ENCODE assay signal across 26 mouse cellular contexts in the genomic region with DNA sequence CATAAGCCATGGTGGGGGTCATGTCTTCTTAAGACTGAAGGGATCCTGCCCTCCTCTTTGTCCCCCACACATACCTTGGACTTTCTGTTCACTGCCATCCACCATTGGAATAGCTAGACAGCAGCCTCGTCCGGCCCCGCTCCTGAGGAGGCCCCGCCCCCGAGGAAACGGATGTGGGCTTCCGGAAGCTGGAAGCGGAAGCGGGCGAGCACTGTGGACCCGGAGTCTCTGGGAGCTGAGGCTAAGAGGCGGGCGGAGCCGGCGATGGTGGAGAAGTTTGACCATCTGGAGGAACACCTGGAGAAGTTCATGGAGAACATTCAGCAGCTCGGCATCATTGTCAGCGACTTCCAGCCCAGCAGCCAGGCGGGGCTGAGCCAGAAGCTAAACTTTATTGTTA. TPM values are rescaled to one million over a fixed set of nuclear protein-coding genes. Genes with fewer than 3 reads are reported as not detected.
A peak's percentile ranks its signal among the peaks of the same experiment; 100 is the strongest.
DNase-seq lines count a peak whose midpoint lies in the region; ATAC-seq and TF ChIP-seq lines count a peak whose summit lies in the region.
"Had no signal": no experiment of that assay in that cellular context is flagged by ENCODE, and none has a peak within 500 bp of the region (broad histone marks: within the 10 kb centered on the region; RNA-seq: fewer than 3 reads in every experiment).

No protein-coding gene starts in this region.

- H3K9ac ChIP-seq in kidney, embryonic 15.5 days: no peak overlapping the region
- H3K9ac ChIP-seq in lung, embryonic 16.5 days (ENCODE audit: low read length): no peak overlapping the region
- H3K9ac ChIP-seq: embryonic facial prominence, embryonic 15.5 days; heart, embryonic 13.5 days; hindbrain, embryonic 15.5 days had no signal

- H3K4me2 ChIP-seq in kidney, embryonic 15.5 days: 0 out of 2 replicates have a peak overlapping the region, but pooled peaks have one; percentile 9
- H3K4me2 ChIP-seq in lung, embryonic 16.5 days (ENCODE audit: low read depth, low read length): no peak overlapping the region
- H3K4me2 ChIP-seq: embryonic facial prominence, embryonic 15.5 days; heart, embryonic 13.5 days; hindbrain, embryonic 15.5 days had no signal

- no peak for DNase-seq in kidney, adult 9 months
- no peak for DNase-seq in lung, adult 18-20 months
- peak; percentile 53 for DNase-seq in ZHBTc4 (ENCODE audit: low read depth, low spot score)
- no peak for DNase-seq in ovary, postnatal 36 days (ENCODE audit: low spot score)
- no peak for DNase-seq in layer of hippocampus, adult 2 months (ENCODE audit: low spot score in 2 of 2)
- DNase-seq: adrenal gland, adult 2 months; adrenal gland, postnatal 25 days; cerebellum, adult 11 months; cerebellum, adult 8-10 months; cerebellum, postnatal 14 days; embryo, embryonic 11 days; gastrocnemius, adult 2 months; gastrocnemius, postnatal 25 days; heart, adult 11 months; heart, postnatal 36 days had no signal

- H3K4me1 ChIP-seq in kidney, embryonic 15.5 days: peaks cover 8% of the 10 kb centered on the region; the same call in 1 of the 2 replicates
- H3K4me1 ChIP-seq in lung, embryonic 16.5 days (replicated peaks; ENCODE audit: control insufficient read depth, insufficient read depth, low read length): peaks cover 6% of the 10 kb centered on the region

- H3K9me3 ChIP-seq in kidney, embryonic 15.5 days (replicated peaks): no peaks in the 10 kb centered on the region
- no peaks in the 10 kb centered on the region for H3K9me3 ChIP-seq in lung, embryonic 16.5 days (ENCODE audit: control insufficient read depth, low read length)
- H3K9me3 ChIP-seq: embryonic facial prominence, embryonic 15.5 days; forebrain, embryonic 10.5 days; heart, embryonic 13.5 days; hindbrain, embryonic 15.5 days had no signal

- no peak overlapping the region for H3K4me3 ChIP-seq in kidney, embryonic 15.5 days (replicated peaks)
- no peak overlapping the region for H3K4me3 ChIP-seq in lung, embryonic 16.5 days (ENCODE audit: low read length)
- no peak overlapping the region for H3K4me3 ChIP-seq in layer of hippocampus, adult 2 months
- H3K4me3 ChIP-seq: embryonic facial prominence, embryonic 15.5 days; erythroblast, embryonic 14.5 days; forebrain, embryonic 10.5 days; gastrocnemius, adult 2 months; heart, embryonic 13.5 days; hindbrain, embryonic 15.5 days had no signal

- WGBS in kidney, embryonic 15.5 days: 77% methylated on average over 18 of the region's 18 CpGs
- 72% methylated on average over 18 of the region's 18 CpGs for WGBS in lung, embryonic 16.5 days

- TF ChIP-seq CTCF in layer of hippocampus, adult 2 months (conservative IDR thresholded peaks at IDR 0.05): no peak

- H3K27ac ChIP-seq in kidney, embryonic 15.5 days: no peak overlapping the region
- H3K27ac ChIP-seq in lung, embryonic 16.5 days (ENCODE audit: low read length): no peak overlapping the region
- H3K27ac ChIP-seq in layer of hippocampus, adult 2 months: no peak overlapping the region
- H3K27ac ChIP-seq: embryonic facial prominence, embryonic 15.5 days; forebrain, embryonic 10.5 days; gastrocnemius, adult 2 months; heart, embryonic 13.5 days; hindbrain, embryonic 15.5 days had no signal

- H3K27me3 ChIP-seq in kidney, embryonic 15.5 days: no peaks in the 10 kb centered on the region
- no peaks in the 10 kb centered on the region for H3K27me3 ChIP-seq in lung, embryonic 16.5 days (ENCODE audit: control insufficient read depth, insufficient read depth, low read depth, low read length)
- H3K27me3 ChIP-seq: embryonic facial prominence, embryonic 15.5 days; hindbrain, embryonic 15.5 days had no signal

- 0 out of 2 replicates have a peak, but pooled peaks have one; percentile 38 for ATAC-seq in kidney, embryonic 15.5 days (replicated peaks; ENCODE audit: low FRiP score)
- 0 out of 2 replicates have a peak, but pooled peaks have one; percentile 32 for ATAC-seq in lung, embryonic 16.5 days (ENCODE audit: low read depth)
- ATAC-seq: forebrain, embryonic 14.5 days had no signal

- no peaks in the 10 kb centered on the region for H3K36me3 ChIP-seq in kidney, embryonic 15.5 days
- no peaks in the 10 kb centered on the region for H3K36me3 ChIP-seq in lung, embryonic 16.5 days (ENCODE audit: control insufficient read depth, insufficient read depth, low read length)
- H3K36me3 ChIP-seq: embryonic facial prominence, embryonic 15.5 days; forebrain, embryonic 10.5 days; heart, embryonic 13.5 days; hindbrain, embryonic 15.5 days had no signal

RNA-seq across cellular contexts. Expression of a gene that starts 36.1 kb away (rescaled TPM):
- polyA plus RNA-seq in kidney, embryonic 15.5 days (2015; fragmentation: Nextera tagmentation; extraction: Ambion mirVana): 43.4 and 44.8 TPM in 2 replicates
- polyA plus RNA-seq in lung, embryonic 16.5 days (2015; fragmentation: Nextera tagmentation; extraction: Ambion mirVana): 27.4 and 28.7 TPM in 2 replicates
- 10 to 100 TPM; 19.4 to 23.4 TPM for total RNA-seq in layer of hippocampus, adult 2 months (2021)

RNA-seq across cellular contexts. Expression of a gene that starts 44.0 kb away (rescaled TPM):
- polyA plus RNA-seq in kidney, embryonic 15.5 days (2015; fragmentation: Nextera tagmentation; extraction: Ambion mirVana): 63.8 and 76.1 TPM in 2 replicates
- polyA plus RNA-seq in lung, embryonic 16.5 days (2015; fragmentation: Nextera tagmentation; extraction: Ambion mirVana): 46.9 and 51.8 TPM in 2 replicates
- 10 to 100 TPM; 36.2 to 40.6 TPM for total RNA-seq in layer of hippocampus, adult 2 months (2021)

RNA-seq across cellular contexts. Expression of a gene that starts 45.3 kb away (rescaled TPM):
- 8.6 and 9.7 TPM in 2 replicates for polyA plus RNA-seq in kidney, embryonic 15.5 days (2015; fragmentation: Nextera tagmentation; extraction: Ambion mirVana)
- polyA plus RNA-seq in lung, embryonic 16.5 days (2015; fragmentation: Nextera tagmentation; extraction: Ambion mirVana): 0.43 and 0.98 TPM in 2 replicates
- 1 to 10 TPM; 3.7 TPM for total RNA-seq in layer of hippocampus, adult 2 months (2021)
- total RNA-seq: adrenal gland, adult 2 months; adrenal gland, postnatal 25 days; common myeloid progenitor, adult 5-6 weeks; gastrocnemius, adult 2 months; gastrocnemius, postnatal 25 days; heart, postnatal 36 days; MEL had no signal
- polyA plus RNA-seq: adrenal gland, adult 2 months; C2C12; erythroblast, embryonic 14.5 days; forebrain, embryonic 10.5 days had no signal

RNA-seq across cellular contexts. Expression of a gene that starts 52.5 kb away (rescaled TPM):
- 8.8 and 9.8 TPM in 2 replicates for polyA plus RNA-seq in kidney, embryonic 15.5 days (2015; fragmentation: Nextera tagmentation; extraction: Ambion mirVana)
- polyA plus RNA-seq in lung, embryonic 16.5 days (2015; fragmentation: Nextera tagmentation; extraction: Ambion mirVana): 36.9 and 38.3 TPM in 2 replicates
- 10 to 100 TPM in 1 of 2 experiments, 1 to 10 TPM in 1; 6.8 to 10.4 TPM for total RNA-seq in layer of hippocampus, adult 2 months (2021)
- total RNA-seq: common myeloid progenitor, adult 5-6 weeks; gastrocnemius, adult 2 months had no signal
